ENCODE assay signal across 22 mouse cellular contexts in genomic region chr7:68744616-68745015, GRCm38 (mm10). TPM values are rescaled to one million over a fixed set of nuclear protein-coding genes. Genes with fewer than 3 reads are reported as not detected.
DNase-seq lines count a peak whose midpoint lies in the region; ATAC-seq lines count a peak whose summit lies in the region.
"Had no signal": no experiment of that assay in that cellular context is flagged by ENCODE, and none has a peak within 500 bp of the region (broad histone marks: within the 10 kb centered on the region; RNA-seq: fewer than 3 reads in every experiment).

No protein-coding gene starts in this region.

- no peak for ATAC-seq in forebrain, embryonic 13.5 days
- peak; percentile 9 for ATAC-seq in forebrain, embryonic 16.5 days
- ATAC-seq in hindbrain, embryonic 12.5 days (ENCODE audit: low FRiP score) = no peak
- ATAC-seq: hindbrain, embryonic 16.5 days; inflammation-experienced regulatory T-cells, adult 6 months had no signal

- H3K4me3 ChIP-seq in forebrain, embryonic 13.5 days = no peak overlapping the region
- no peak overlapping the region for H3K4me3 ChIP-seq in forebrain, embryonic 10.5 days
- 0 out of 2 replicates have a peak overlapping the region, but pooled peaks have one; percentile 2 for H3K4me3 ChIP-seq in forebrain, embryonic 16.5 days (replicated peaks; ENCODE audit: low read length)
- H3K4me3 ChIP-seq in hindbrain, embryonic 12.5 days = no peak overlapping the region
- H3K4me3 ChIP-seq: embryonic facial prominence, embryonic 15.5 days; erythroblast, embryonic 14.5 days; gastrocnemius, adult 2 months; heart, embryonic 13.5 days had no signal

- H3K4me1 ChIP-seq in forebrain, embryonic 13.5 days = peaks cover 37% of the 10 kb centered on the region
- H3K4me1 ChIP-seq in forebrain, embryonic 10.5 days = peaks cover 24% of the 10 kb centered on the region
- H3K4me1 ChIP-seq in forebrain, embryonic 16.5 days (replicated peaks; ENCODE audit: control insufficient read depth, insufficient read depth, low read length) = peaks cover 35% of the 10 kb centered on the region
- peaks cover 22% of the 10 kb centered on the region for H3K4me1 ChIP-seq in hindbrain, embryonic 12.5 days

- no peaks in the 10 kb centered on the region for H3K9me3 ChIP-seq in forebrain, embryonic 13.5 days (replicated peaks)
- no peaks in the 10 kb centered on the region for H3K9me3 ChIP-seq in forebrain, embryonic 10.5 days
- H3K9me3 ChIP-seq in forebrain, embryonic 16.5 days (ENCODE audit: control insufficient read depth, low read length) = no peaks in the 10 kb centered on the region
- no peaks in the 10 kb centered on the region for H3K9me3 ChIP-seq in hindbrain, embryonic 12.5 days (replicated peaks)
- H3K9me3 ChIP-seq: embryonic facial prominence, embryonic 15.5 days; heart, embryonic 13.5 days had no signal

- H3K9ac ChIP-seq in forebrain, embryonic 13.5 days = no peak overlapping the region
- 0 out of 2 replicates have a peak overlapping the region, but pooled peaks have one; percentile 25 for H3K9ac ChIP-seq in forebrain, embryonic 16.5 days (replicated peaks; ENCODE audit: low read depth, low read length)
- H3K9ac ChIP-seq in hindbrain, embryonic 12.5 days = no peak overlapping the region
- H3K9ac ChIP-seq: embryonic facial prominence, embryonic 15.5 days; heart, embryonic 13.5 days had no signal

- H3K27ac ChIP-seq in forebrain, embryonic 13.5 days = peak overlapping the region; percentile 45; the same call in 1 of the 2 replicates
- no peak overlapping the region for H3K27ac ChIP-seq in forebrain, embryonic 10.5 days
- H3K27ac ChIP-seq in forebrain, embryonic 16.5 days (ENCODE audit: low read length) = peak overlapping the region; percentile 71; the same call in 1 of the 2 replicates
- H3K27ac ChIP-seq in hindbrain, embryonic 12.5 days = no peak overlapping the region
- H3K27ac ChIP-seq: embryonic facial prominence, embryonic 15.5 days; gastrocnemius, adult 2 months; heart, embryonic 13.5 days had no signal

- H3K4me2 ChIP-seq in forebrain, embryonic 13.5 days = peak overlapping the region; percentile 34
- H3K4me2 ChIP-seq in forebrain, embryonic 16.5 days (ENCODE audit: low read length) = peak overlapping the region; percentile 45
- no peak overlapping the region for H3K4me2 ChIP-seq in hindbrain, embryonic 12.5 days (replicated peaks)
- H3K4me2 ChIP-seq: embryonic facial prominence, embryonic 15.5 days; heart, embryonic 13.5 days had no signal

- DNase-seq in forebrain, embryonic 10.5 days (ENCODE audit: extremely low spot score, low spot score) = no peak
- peak; percentile 11 to 70 for DNase-seq in layer of hippocampus, adult 18-20 months (ENCODE audit: low spot score in 2 of 2)
- no peak for DNase-seq in layer of hippocampus, postnatal 10 days (ENCODE audit: low spot score in 2 of 2)
- peak; percentile 42 for DNase-seq in brain, adult 2 months (ENCODE audit: low read depth, low spot score)
- DNase-seq in yolk sac, embryonic 10.5 days (ENCODE audit: low spot score) = no peak
- DNase-seq: adrenal gland, adult 8-10 months; adrenal gland, postnatal 36 days; B cell, adult 2 months; cerebellum, adult 2 months; gastrocnemius, adult 2 months; gastrocnemius, postnatal 36 days; heart, adult 11 months; heart, postnatal 36 days had no signal

- WGBS in forebrain, embryonic 13.5 days = 39% methylated on average over 9 of the region's 9 CpGs
- WGBS in forebrain, embryonic 10.5 days = 88% methylated on average over 9 of the region's 9 CpGs
- 17% methylated on average over 9 of the region's 9 CpGs for WGBS in forebrain, embryonic 16.5 days
- 87% methylated on average over 9 of the region's 9 CpGs for WGBS in hindbrain, embryonic 12.5 days

- H3K36me3 ChIP-seq in forebrain, embryonic 13.5 days (ENCODE audit: poor library complexity, severe bottlenecking) = peaks cover 34% of the 10 kb centered on the region
- H3K36me3 ChIP-seq in forebrain, embryonic 10.5 days (replicated peaks) = peaks cover 50% of the 10 kb centered on the region
- H3K36me3 ChIP-seq in forebrain, embryonic 16.5 days (ENCODE audit: control insufficient read depth, insufficient read depth) = peaks cover 22% of the 10 kb centered on the region
- H3K36me3 ChIP-seq in hindbrain, embryonic 12.5 days = peaks cover 41% of the 10 kb centered on the region
- H3K36me3 ChIP-seq: G1E had no signal

- H3K27me3 ChIP-seq in forebrain, embryonic 13.5 days = no peaks in the 10 kb centered on the region
- H3K27me3 ChIP-seq in forebrain, embryonic 10.5 days (ENCODE audit: poor library complexity, severe bottlenecking) = no peaks in the 10 kb centered on the region
- H3K27me3 ChIP-seq in forebrain, embryonic 16.5 days (replicated peaks; ENCODE audit: control insufficient read depth, insufficient read depth, low read length) = no peaks in the 10 kb centered on the region
- no peaks in the 10 kb centered on the region for H3K27me3 ChIP-seq in hindbrain, embryonic 12.5 days
- H3K27me3 ChIP-seq: embryonic facial prominence, embryonic 15.5 days; heart, embryonic 13.5 days had no signal

RNA-seq across cellular contexts. Expression of gene Arrdc4, which starts 4.4 kb away (rescaled TPM):
- polyA plus RNA-seq in forebrain, embryonic 13.5 days (2015; fragmentation: Nextera tagmentation; extraction: Ambion mirVana) = 19.9 and 20.1 TPM in 2 replicates
- polyA plus RNA-seq in forebrain, embryonic 10.5 days (2016; fragmentation: Nextera tagmentation; extraction: Ambion mirVana) = 12.4 and 12.9 TPM in 2 replicates
- total RNA-seq in layer of hippocampus, adult 18-20 months (2021) = 10 to 100 TPM; 11.1 to 14.1 TPM
- 10 to 100 TPM; 25.2 to 26.0 TPM for total RNA-seq in layer of hippocampus, postnatal 10 days (2021)
- 32.3 TPM in 2 replicates for polyA plus RNA-seq in forebrain, embryonic 16.5 days (2015; fragmentation: Nextera tagmentation; extraction: Ambion mirVana)
- 29.5 and 29.8 TPM in 2 replicates for polyA plus RNA-seq in hindbrain, embryonic 12.5 days (2016; fragmentation: Nextera tagmentation; extraction: Ambion mirVana)
- polyA plus RNA-seq: G1E had no signal

Comparison
In these comparisons a context has a peak if more than half of its experiments do, and no peak if none do; other contexts are left out.
1. H3K27ac ChIP-seq: peak in forebrain, embryonic 13.5 days (single experiment) and forebrain, embryonic 16.5 days (single experiment); none in forebrain, embryonic 10.5 days (single experiment) and hindbrain, embryonic 12.5 days (single experiment).
2. DNase-seq: peak in layer of hippocampus, adult 18-20 months (2 of 2) and brain, adult 2 months (single experiment); none in forebrain, embryonic 10.5 days (single experiment), layer of hippocampus, postnatal 10 days (0 of 2) and yolk sac, embryonic 10.5 days (single experiment).